Mouse (Mus musculus): Measurements from ENCODE around the gene Gal.
A peak's percentile ranks its signal among the peaks of the same experiment; 100 is the strongest.

Gal gene

DNA sequence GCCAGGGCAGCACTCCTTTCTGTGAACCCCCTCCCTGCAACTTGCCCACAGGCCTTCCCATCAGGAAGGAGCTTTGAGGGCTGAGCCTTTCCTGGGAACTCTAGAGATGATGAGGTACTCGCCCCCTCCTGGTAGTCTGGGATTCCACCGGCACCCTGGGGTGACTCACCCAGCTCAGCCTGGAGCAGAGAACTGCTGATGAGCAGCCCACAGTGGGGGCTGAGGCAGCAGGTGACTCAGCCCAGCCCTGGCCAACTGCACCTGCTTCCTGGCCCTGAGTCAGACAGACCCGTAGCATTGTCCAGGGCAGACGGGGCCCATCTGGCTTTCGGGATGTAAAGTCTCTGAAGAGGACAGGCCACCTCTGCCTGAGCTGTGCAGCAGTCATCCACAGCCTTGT is 4.9 kb upstream of the Gal start:
- DNase-seq = no peak

DNA sequence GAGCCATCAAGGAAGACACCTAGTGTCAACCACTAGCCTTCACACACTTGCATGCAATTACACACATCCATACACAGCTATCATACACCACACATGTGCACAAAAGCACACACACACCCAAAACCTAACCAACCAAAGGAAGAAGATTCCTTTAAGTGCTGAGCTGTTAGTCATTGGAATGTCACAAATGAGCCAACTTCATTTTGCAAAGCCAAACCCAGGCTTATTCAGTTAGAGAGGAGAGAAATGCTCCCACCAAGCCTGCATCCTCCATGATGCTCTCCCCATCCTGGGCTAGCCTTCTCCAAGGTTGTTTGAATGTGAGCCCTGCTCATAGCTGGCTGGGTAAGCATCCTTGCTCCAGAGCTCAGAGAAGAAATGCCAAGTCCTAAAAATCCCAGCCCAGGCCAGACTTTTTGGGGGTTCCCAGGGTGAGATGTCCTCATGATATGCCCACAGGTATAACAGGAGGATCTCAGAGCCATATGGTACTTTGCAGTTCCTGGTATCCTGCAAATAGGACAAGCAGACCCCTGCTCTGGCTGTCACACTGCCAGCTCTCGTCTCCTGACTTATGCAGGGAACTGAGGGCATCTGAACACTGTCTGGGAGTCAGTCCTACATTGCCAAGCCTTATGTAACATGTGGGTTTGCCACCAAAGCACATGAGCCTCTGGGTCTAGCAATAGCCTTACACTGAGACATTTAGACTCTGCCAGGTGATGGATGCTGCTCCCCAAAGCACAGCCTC is 8.6 kb downstream of the Gal start:
- no peak for DNase-seq

GRCm38 (mm10) chr19:3404030-3404429 is 10.3 kb downstream of the Gal start:
- no peak for DNase-seq

DNA sequence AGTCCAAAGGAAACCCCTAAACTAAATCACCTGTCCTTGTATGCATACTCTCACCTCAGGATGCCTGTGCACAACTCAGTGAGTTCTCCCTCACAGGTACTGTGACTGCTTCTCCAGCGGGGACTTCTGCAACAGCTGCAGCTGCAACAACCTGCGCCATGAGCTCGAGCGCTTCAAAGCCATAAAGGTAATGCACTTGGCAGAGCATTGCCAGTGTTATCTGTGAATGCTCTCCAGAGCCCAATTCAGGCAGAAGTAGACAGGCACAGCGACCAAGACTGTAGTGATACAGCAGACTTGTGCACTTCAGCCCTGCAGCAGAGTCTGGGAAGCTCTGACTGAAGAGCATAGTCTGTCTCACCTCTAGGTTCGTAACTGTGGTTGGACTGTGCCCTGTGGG is 12.0 kb downstream of the Gal start:
- no peak for DNase-seq

DNA sequence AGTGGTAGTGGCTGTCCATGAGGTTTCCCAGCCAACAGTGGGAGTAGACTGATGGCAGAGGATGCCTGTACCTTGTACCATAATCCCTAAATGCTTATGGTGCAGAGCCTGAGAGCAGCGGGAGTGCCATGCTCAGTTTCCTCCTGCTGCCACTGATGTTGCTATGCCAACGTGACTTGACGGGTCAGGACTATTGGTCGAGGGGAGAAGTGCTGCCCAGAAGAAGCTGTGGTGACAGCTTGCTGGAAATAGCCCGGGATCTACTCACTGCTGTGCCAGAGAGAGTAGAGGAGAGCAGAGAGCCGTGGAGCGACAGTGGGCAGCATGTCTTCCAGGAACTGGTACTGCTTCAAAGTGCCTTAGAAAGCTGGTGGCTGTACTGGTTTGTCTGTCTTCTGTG is 12.4 kb downstream of the Gal start:
- DNase-seq = no peak

- DNase-seq = no peak
These were observed 12.8 kb downstream of the Gal start for GRCm38 (mm10) chr19:3401504-3401903.

DNA sequence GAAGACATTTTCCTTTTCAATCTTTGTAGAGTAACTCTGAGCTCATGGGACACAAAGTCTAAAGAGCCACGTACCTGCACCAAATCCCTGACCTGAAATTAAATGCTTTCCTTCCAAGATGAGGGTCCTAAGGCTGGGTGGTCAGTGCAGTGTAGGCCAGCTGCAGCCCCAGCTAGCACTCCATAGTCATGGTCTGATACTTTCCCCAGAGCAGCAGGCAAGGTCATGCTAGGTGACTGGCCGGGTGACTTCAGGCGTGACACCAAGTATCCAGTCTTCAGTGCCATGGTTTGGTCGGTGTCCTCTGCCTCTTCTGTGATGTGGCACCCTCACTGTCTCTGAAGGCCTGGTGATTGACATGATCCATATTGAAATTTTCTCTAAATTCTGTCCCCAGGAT is 14.3 kb downstream of the Gal start:
- DNase-seq = no peak

DNA sequence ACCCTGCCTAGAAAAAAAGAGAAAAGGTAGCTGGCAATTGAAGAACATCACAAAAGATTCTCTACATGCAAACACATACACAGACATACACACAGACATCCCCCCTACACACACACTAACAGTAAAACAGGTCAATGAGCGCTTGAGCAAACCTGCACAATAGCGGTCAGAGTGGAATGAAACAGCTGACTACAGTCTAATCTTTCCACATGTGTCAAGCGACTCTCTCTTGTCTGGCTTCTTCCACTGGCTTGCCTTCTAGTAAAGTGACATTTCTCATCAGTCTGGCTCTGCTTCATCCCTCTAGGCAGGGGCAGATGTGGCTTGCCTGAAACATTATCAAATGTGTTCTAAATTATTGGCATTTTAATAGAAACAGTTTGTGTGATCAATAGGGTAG is 20.1 kb downstream of the Gal start:
- no peak for DNase-seq

DNA sequence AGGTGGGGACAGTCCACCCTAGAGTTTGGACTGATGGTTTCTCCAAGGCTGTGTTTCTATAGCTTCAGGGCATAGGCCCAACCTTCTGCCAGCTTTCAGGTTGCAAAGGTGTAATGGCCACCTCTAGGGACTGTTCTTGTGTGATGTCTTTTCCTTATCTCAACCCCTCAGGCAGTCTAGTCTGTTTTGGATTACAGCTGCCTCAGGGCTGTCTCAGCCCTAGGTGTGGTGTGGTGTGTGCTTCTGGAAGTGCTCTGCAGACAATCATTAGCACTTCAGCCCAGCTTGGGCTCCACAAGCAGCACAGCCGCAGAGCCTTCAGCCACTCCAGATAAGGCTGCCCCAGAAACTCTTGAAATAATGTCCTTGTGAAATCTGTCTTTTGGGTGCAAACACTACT is 22.0 kb downstream of the Gal start:
- no peak for DNase-seq

DNA sequence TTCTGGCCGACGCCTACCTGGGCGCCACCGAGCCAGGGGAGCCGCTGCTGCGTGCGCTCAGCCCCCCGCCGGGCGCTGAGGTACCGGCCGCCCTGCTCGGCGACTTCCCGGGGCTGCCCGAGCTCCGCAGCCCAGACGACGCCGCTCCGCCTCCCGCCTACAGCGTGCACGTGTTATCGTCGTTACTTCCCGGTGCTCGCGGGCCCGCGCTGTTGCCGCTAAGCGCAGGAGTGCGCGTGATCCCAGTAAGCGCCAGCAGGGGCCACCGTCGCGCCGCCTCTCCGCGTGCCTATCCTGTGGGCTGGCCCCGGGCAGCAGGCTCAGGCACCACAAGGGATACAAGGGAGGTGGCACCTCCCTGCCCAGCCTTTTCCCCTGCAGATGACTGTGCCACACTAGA is 25.3 kb downstream of the Gal start:
- DNase-seq = peak; percentile 74 to 84

DNA sequence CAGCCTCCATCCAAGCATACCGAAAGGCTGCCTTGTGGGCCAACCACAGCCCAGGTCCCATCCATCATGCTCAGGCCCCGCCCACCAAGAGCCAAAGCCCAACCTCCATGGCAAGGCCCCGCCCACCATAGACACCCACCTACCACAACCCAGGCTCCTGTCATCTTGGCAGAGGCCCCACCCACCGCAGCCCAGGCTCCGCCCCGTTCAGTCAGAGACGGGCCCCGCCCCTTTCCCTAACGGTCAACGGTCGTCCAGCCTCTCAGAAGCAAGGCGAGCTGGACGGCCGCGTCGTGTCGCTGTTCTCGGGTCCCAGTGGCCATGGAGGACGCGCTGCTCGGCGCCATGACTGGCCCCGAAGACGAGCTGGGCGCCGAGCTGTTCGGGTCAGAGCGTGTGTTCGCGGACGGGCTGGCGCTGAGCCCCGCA is 25.7 kb downstream of the Gal start, which contains the start of gene Tesmin:
Gene Tesmin, plus strand, starts transcription at position 229 of the 429 bp plus-strand sequence.
- peak; percentile 48 to 74 for DNase-seq

DNA sequence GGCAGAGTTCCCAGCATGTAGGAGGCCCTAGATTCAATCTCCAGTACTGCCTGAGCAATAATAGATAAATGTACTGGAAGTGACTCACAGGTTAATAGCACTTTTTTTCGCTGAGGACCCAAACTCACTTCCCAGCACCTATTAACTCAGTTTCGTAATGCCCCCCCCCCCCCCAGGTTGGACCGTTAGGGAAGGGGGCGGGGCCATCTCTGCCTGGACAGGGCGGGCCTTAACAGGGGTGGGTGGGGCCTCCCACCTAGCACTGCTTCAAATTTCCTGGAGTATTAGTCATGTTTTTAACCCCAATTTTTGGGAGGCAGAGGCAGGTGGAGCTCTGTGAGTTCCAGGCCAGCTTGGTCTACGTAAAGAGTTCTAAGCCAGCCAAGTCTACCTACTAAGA is 26.3 kb downstream of the Gal start:
- no peak for DNase-seq

- DNase-seq = no peak
These were observed 35.7 kb downstream of the Gal start for GRCm38 (mm10) chr19:3378614-3379013.

- no peak for DNase-seq
These were observed 37.2 kb downstream of the Gal start for GRCm38 (mm10) chr19:3376966-3377715.

GRCm38 (mm10) chr19:3375945-3376495 is 38.3 kb downstream of the Gal start:
- DNase-seq = no peak

DNA sequence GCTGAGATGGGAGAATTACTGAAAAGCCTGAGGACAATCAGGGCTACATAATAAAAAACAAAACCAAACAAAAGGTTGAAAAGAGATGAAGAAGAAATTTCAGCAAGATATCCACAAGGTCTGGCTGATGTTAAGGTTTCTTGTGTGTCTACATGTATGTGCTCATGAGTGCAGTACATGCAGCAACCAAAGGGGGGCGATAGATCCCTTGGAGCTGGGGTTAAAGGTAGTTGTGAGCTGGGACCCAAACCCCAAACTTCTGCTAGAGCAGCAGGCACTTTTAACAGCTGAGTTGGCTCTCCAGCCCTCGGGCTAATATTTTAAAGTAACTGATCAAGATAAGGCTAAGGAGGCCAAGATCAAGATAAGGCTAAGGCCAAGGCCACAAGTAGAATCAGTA is 40.3 kb downstream of the Gal start:
- no peak for DNase-seq

GRCm38 (mm10) chr19:3373380-3373779 is 41.0 kb downstream of the Gal start:
- no peak for DNase-seq

GRCm38 (mm10) chr19:3368276-3368675 is 46.1 kb downstream of the Gal start:
- DNase-seq = no peak

GRCm38 (mm10) chr19:3365089-3365488 is 49.3 kb downstream of the Gal start:
- DNase-seq = no peak

DNA sequence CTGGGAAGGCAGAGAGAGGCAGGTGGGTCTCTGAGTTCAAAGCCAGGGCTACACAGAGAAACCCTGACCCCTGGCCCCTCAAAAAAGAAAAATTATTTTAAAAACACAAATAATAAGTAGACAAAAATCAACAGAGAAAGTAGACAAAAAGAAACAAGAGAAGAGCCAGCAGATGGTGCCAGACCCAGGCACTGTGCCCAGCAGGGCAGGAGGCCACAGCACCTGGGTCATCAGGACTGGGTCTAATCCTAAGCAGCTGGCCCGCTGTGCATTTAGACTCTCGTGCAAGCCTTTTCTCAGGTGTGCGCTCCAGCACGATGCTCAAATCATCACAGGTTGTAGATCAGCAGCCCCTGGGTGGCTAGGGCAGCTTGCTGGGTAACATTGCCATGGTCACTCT is 50.8 kb downstream of the Gal start:
- no peak for DNase-seq

Data from cerebellum, postnatal 25 days (tissue).